Mouse (Mus musculus) layer of hippocampus, adult 2 months (tissue): Measurements from ENCODE around the gene Diablo. TPM values are rescaled to one million over a fixed set of nuclear protein-coding genes. Genes with fewer than 3 reads are reported as not detected.
A peak's percentile ranks its signal among the peaks of the same experiment; 100 is the strongest.

Source experiments
- DNase-seq, 2 experiments: peaks; one replicate each; pipeline ENCODE4 v3.0.0; 2022; ENCODE audit warnings: low spot score in 2 of 2
- H3K27ac ChIP-seq: fragments of 200-600 bp; 2 replicates; pipeline ENCODE4 v1.8.1; 2022
- H3K4me3 ChIP-seq: fragments of 200-600 bp; 2 replicates; pipeline ENCODE4 v1.8.1; 2022; ENCODE audit warnings: mild to moderate bottlenecking
- CTCF ChIP-seq: fragments of 200-600 bp; conservative IDR thresholded peaks from 2 replicates; pipeline ENCODE4 v1.8.1; 2022; ENCODE audit warnings: antibody characterized with exemption, mild to moderate bottlenecking, moderate library complexity
- long read RNA-seq, 2 experiments: library from polyadenylated mRNA; stranded (forward); transcript quantifications; one replicate each; pipeline ENCODE4 v2.0.0; 2021; ENCODE audit warnings: borderline mapping rate in 2 of 2
- total RNA-seq, 2 experiments: library from RNA; stranded (reverse); gene quantifications; 2 replicates each; pipeline ENCODE4 v1.2.3; 2021

Gene Diablo
- 10 to 100 TPM; 33.3 to 35.4 TPM for total RNA-seq
- long read RNA-seq, experiment 1, transcript Diablo-203 (6 exons, 1,576 nt): major isoform, 6 of 13 reads
- long read RNA-seq, experiment 1, partial matches to known transcripts: 4 of 13 reads
- long read RNA-seq, experiment 1, other reads (novel, unspliced or antisense): 1 of 13 reads
- long read RNA-seq, experiment 2, transcript Diablo-203 (6 exons, 1,576 nt): major isoform, 24 of 52 reads
- long read RNA-seq, experiment 2, partial matches to known transcripts: 24 of 52 reads
- long read RNA-seq, experiment 2, other reads (novel, unspliced or antisense): 3 of 52 reads

DNA sequence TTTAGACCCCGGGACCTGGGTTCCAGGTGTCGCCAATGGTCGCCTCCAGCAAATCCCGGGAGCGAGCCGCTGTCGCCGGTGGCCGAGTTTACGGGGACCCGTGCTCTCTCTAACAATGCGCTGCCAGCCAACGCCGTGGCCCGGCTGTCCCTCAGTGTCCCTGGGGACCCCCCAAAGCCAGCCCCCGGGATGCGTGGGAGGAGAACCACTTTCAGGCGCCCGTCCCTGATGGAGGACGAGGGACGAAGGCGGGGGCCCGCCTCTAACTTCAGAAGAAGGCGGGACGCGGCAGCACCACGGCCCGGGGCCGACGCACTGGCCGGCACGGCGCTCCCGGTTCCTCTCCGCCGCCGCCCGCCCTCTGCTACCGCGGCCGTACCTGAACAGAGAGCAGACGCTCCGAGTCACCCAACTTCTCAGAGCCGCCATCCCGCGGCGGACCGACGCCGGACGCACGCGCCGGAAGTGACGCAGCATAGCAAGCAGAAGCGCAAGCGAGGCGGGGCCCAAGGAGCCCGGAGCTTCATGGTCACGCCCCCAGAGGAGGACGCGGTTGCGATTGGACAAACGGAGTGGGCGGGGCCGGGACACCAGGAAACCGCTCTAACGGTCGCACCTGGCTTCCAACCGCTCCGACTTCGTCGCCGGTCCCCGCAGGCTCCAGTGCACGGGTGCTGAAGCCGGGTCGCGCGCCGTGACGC lies at the start of gene Diablo:
Gene Diablo, minus strand, starts transcription at position 485 of the 701 bp plus-strand sequence.
- DNase-seq: peak; percentile 96 to 97
- peak within 1 kb of the TSS; percentile 86 for H3K27ac ChIP-seq
- no peak for TF ChIP-seq CTCF
- H3K4me3 ChIP-seq: peak within 1 kb of the TSS; percentile 91

DNA sequence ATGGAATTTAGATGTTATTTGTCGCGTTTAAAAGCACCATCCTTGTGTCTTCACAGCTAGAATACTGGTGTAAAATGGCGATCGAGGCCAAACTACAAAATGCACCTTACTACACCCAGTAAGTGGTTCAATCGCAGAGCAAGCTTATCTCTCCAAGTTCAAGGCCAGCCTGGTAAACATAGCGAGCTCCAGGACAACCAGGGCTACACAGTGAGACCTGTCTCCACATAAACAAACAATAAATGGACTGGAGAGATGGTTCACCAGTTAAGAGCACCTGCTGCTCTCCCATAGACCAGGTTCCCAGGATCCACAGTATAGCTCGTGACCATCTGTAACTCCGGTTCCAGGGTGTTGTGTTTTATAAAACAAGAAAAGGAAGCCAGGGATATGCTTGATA lies 49.4 kb upstream of the Diablo start:
- peak overlapping the region; percentile 43; the same call in 1 of the 2 replicates for H3K27ac ChIP-seq
- DNase-seq: no peak
- TF ChIP-seq CTCF: no peak
- peak overlapping the region; percentile 99 for H3K4me3 ChIP-seq

DNA sequence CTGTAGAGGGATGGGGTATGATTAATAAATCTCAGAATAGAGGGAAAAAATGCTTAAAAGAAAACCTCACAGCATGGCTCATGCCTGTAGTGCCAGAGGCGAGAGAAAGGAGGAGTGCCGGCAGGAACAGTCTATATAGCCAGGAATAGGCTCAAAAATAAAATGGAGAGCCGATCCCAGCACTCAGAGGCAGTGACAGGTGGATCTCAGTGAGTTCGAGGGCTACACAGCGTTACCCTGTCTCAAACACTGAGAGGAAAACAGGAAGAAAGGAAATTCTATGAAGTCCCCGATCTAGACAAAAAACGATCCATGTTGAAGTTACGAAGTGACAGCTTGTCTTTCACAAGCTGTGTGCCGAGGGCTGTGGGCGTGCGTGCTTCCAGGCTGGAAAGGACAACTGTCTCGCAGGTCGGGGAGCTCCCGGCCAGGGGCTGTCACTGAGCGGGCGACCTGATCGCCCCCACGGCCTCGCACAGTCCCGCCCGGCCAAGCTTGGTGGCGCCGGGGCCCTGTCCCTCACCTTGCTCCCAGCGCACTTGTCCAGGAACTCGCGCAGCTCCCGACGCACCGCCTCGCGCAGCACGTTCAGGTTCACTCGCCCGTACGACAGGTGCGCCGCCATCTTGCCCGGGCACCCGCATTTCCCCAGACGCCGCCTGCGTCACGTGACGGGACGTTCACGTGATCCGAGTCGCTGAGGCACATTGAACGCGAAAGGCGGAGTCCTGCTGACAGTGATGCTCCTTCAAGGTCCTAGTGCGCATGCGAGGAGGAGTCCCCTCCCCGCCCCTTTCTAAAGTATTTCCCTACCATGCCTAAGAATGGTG lies 48.6 kb upstream of the Diablo start, which contains the start of gene Vps33a:
Gene Vps33a, minus strand, starts transcription at position 682 of the 830 bp plus-strand sequence.
- DNase-seq: peak; percentile 97 to 99
- TF ChIP-seq CTCF: peak; percentile 42
- Histone ChIP-seq H3K4me3 (peak within 1 kb of the TSS; percentile 99), H3K27ac (peak within 1 kb of the TSS; percentile 97)

GRCm38 (mm10) chr5:123561128-123561527 lies 37.2 kb upstream of the Diablo start:
- no peak overlapping the region for H3K27ac ChIP-seq
- no peak for TF ChIP-seq CTCF
- H3K4me3 ChIP-seq: no peak overlapping the region
- DNase-seq: no peak

DNA sequence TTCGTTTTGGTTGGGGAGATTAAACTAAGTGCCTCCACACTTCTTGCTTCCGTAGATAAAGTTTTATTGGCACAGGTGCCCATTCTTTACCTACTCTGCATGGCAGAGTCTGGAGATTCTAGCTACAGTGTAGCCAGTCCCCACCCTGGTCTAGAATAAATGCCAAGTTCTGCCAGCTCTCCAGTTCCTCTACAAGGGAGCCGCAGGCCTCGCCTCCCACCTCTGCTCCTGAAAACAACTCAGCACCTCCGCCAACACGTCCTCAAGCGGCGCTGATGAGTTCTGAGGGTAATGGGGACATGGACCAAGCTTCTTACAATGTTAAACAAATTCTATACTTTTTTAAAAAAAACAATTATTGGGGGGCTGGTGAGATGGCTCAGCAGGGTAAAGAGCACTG lies 35.6 kb upstream of the Diablo start:
- H3K4me3 ChIP-seq: no peak overlapping the region
- H3K27ac ChIP-seq: no peak overlapping the region
- TF ChIP-seq CTCF: no peak
- DNase-seq: no peak

DNA sequence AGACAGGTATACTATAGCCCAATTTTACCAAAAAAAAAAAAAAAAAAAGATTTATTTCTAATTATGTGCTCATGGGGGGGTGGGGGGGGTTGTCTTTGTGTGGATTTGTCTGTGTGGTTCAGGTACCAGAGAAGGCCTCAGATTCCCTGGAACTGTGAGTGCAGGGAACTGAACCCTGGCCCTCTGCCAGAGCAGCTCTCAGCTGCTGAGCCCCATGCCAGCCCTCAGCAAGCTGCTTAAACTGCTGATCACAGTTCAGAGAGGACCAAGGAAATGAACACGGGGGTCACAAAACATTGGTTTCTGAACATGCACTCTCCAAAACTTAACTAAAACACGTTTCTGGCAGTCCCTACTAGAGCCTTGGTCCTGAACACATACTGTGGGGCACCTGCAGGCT lies 32.5 kb upstream of the Diablo start:
- peak overlapping the region; percentile 61 for H3K27ac ChIP-seq
- no peak for TF ChIP-seq CTCF
- no peak overlapping the region for H3K4me3 ChIP-seq
- DNase-seq: peak in 1 of 2 experiments; percentile 53

DNA sequence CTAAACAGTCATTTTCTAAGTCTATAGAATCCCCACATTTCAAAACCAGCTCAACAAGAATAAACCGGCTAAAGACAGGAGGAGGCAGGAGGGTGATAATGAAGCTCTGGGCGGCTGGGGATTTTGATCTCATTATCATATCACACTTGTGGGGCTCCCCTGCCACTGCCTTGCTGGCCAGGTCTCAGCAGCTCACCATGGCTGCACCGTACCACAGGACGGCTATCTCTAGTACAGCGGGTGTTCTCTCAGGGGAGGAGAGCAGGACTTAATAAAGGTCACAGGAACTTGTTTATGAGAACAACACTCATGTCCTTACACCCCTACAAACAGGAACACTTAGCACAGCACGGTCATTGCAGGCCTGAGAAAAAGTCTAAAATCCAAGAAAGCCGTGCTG lies 31.7 kb upstream of the Diablo start:
- DNase-seq: no peak
- H3K4me3 ChIP-seq: no peak overlapping the region
- H3K27ac ChIP-seq: no peak overlapping the region
- TF ChIP-seq CTCF: no peak

DNA sequence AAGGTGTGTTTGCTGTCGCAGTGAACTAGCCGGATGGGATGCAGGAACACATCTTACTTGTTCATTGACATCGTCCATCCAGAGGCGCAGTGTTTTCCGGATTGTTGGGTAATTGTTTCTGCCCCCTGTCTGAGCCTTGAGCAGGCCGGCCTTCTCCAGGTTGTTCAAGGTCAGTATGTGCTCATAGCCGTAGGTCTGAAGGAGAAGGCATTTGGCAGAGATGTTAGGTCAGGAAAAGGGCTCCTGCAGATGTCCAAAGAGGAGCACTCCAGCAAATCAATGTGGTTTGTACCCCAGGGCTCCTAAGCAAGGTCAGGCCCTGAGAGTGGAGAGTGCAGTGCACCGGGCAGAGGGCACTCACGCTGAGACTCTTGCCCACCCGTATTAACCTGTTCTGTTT lies 9.8 kb upstream of the Diablo start:
- no peak for DNase-seq
- H3K27ac ChIP-seq: no peak overlapping the region
- no peak overlapping the region for H3K4me3 ChIP-seq
- no peak for TF ChIP-seq CTCF

DNA sequence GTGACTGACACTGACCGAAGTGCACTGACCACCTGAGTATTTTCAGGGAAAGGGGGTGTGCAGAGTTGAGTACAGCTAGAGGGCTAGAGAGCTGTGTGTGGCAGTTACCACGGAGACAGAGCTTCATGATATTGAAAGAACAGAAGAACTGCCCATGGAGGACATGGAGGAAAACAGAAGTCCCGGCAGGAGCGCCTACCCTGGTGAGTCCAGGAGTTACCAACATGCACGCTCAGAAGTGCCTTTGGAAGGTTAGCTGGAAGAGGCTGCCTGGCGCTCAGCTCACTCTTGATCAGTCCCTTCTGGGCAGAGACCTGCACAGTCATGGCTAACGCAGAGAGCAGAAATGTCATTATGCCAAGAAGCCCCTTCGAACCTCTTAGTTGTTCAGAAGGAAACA lies 6.1 kb upstream of the Diablo start:
- Histone ChIP-seq H3K27ac (0 out of 2 replicates have a peak overlapping the region, but pooled peaks have one; percentile 29), H3K4me3 (no peak overlapping the region)
- DNase-seq: no peak
- TF ChIP-seq CTCF: no peak

- DNase-seq: no peak
Observed at GRCm38 (mm10) chr5:123528641-123529040, 4.7 kb upstream of the Diablo start.

DNA sequence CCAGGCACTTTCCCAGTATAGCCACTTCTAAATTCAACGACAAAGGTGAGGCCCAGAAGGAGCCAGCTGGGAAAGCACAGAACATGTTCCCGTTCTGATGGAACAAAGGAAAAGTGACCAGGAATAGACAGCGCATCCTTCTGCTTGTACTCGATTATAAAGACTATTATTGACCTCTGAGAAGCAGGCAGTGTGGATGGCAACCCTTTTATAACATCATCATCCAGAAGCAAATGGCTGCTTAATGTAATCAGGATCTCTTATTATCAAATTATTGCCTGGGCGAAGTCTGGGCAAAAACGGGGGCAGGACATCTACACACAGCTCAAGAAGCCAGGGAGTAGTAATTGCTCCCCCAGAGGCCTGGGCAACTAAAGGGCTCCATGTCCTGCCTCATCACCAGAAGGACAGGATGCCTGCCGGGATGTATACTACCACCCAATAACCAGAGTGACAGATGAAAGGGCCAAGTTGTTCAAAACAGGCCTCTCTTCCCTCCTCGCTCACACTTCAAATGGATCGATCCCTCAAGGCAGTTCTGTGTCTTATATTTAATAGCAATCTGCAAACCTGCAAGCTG lies 2.0 kb upstream of the Diablo start:
- Histone ChIP-seq H3K27ac (no peak overlapping the region), H3K4me3 (no peak overlapping the region)
- no peak for TF ChIP-seq CTCF
- no peak for DNase-seq

More at GRCm38 (mm10) chr5:123528641-123529040, 4.7 kb upstream of the Diablo start:
- Histone ChIP-seq H3K4me3 (no peak overlapping the region), H3K27ac (peak overlapping the region; percentile 29; the same call in 1 of the 2 replicates)
- peak; percentile 35 for TF ChIP-seq CTCF

DNA sequence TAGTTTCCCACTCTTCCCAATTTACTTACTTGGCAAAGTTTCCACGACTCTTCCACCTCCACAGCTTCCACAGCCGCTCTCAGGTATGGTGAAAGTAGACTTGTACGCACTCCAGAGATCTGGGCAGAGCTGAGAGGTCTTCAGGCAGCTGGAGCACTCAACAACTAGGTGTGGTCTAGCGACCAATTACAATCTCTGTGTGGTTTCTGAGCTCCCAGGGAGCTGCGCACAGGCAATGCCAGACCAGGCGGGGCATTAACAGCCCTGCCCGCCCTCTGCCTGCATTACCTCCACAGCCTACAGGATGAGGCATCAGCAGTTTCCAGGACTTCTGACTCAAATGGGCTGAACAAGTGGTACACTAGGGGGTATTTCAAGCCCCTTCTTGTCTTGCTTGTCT lies 1.3 kb upstream of the Diablo start, which contains the start of gene Gm49027:
Gene Gm49027, minus strand, starts transcription at position 208 of the 400 bp plus-strand sequence.
- no peak for TF ChIP-seq CTCF

DNA sequence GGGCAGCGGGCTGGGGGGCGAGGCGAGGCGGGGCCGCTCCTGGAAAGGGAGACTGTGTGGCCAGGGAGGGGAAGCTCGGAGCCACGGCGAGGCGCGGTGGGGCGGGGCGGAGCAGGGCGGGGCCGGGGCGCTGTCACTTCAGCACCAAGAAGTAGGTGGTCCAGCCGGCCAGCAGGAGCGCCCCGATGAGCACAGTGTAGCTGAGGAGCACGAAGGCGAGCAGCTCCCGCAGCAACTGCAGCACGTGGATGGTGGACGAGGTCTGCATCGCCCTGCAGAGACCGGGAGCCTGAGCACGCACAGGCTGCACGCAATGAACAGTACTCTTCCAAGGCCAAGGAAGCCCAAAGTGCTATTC lies 396 bp upstream of the Diablo start:
- peak overlapping the region; percentile 91 for H3K4me3 ChIP-seq
- peak; percentile 51 for TF ChIP-seq CTCF
- peak overlapping the region; percentile 86; the same call in 1 of the 2 replicates for H3K27ac ChIP-seq
- DNase-seq: no peak

More for the DNA sequence above, 1.3 kb upstream of the Diablo start, which contains the start of gene Gm49027:
- no peak for DNase-seq
- H3K4me3 ChIP-seq: peak within 1 kb of the TSS; percentile 91
- peak within 1 kb of the TSS; percentile 86; the same call in 1 of the 2 replicates for H3K27ac ChIP-seq
